Mouse (Mus musculus): ENCODE data around the gene Cebpb.

Gene Cebpb

GRCm38 (mm10) chr2:167717208-167717607 is 28.5 kb downstream of the Cebpb start:
- DNase-seq (ENCODE audit: extremely low read depth, insufficient read length, low spot score), result no peak

GRCm38 (mm10) chr2:167719520-167719919 is 30.8 kb downstream of the Cebpb start:
- DNase-seq (ENCODE audit: extremely low read depth, insufficient read length, low spot score), result no peak

- no peak for DNase-seq (ENCODE audit: extremely low read depth, insufficient read length, low spot score)
Measured at GRCm38 (mm10) chr2:167721159-167721882, 32.6 kb downstream of the Cebpb start.

- no peak for DNase-seq (ENCODE audit: extremely low read depth, insufficient read length, low spot score)
Measured at GRCm38 (mm10) chr2:167722538-167722937, 33.8 kb downstream of the Cebpb start.

GRCm38 (mm10) chr2:167723589-167724206 is 35.0 kb downstream of the Cebpb start:
- DNase-seq (ENCODE audit: extremely low read depth, insufficient read length, low spot score), result no peak

GRCm38 (mm10) chr2:167725879-167726278 is 37.2 kb downstream of the Cebpb start:
- DNase-seq (ENCODE audit: extremely low read depth, insufficient read length, low spot score), result no peak

GRCm38 (mm10) chr2:167727161-167727560 is 38.4 kb downstream of the Cebpb start:
- peak; percentile 96 for DNase-seq (ENCODE audit: extremely low read depth, insufficient read length, low spot score)

GRCm38 (mm10) chr2:167730036-167730435 is 41.3 kb downstream of the Cebpb start:
- no peak for DNase-seq (ENCODE audit: extremely low read depth, insufficient read length, low spot score)

GRCm38 (mm10) chr2:167731149-167731548 is 42.4 kb downstream of the Cebpb start:
- DNase-seq (ENCODE audit: extremely low read depth, insufficient read length, low spot score), result peak; percentile 71

GRCm38 (mm10) chr2:167734861-167735260 is 46.1 kb downstream of the Cebpb start:
- no peak for DNase-seq (ENCODE audit: extremely low read depth, insufficient read length, low spot score)

- DNase-seq (ENCODE audit: extremely low read depth, insufficient read length, low spot score), result peak; percentile 53
Measured at GRCm38 (mm10) chr2:167739030-167739429, 50.3 kb downstream of the Cebpb start.

All from 3134 (cell line).